Mouse (Mus musculus): Measurements from ENCODE around the gene Wfdc2.
"Not testable (repeated sequence)": the region's sequence is repeated elsewhere in the genome, so short reads cannot be mapped to it uniquely, and the experiment has no call there.

Gene Wfdc2

DNA sequence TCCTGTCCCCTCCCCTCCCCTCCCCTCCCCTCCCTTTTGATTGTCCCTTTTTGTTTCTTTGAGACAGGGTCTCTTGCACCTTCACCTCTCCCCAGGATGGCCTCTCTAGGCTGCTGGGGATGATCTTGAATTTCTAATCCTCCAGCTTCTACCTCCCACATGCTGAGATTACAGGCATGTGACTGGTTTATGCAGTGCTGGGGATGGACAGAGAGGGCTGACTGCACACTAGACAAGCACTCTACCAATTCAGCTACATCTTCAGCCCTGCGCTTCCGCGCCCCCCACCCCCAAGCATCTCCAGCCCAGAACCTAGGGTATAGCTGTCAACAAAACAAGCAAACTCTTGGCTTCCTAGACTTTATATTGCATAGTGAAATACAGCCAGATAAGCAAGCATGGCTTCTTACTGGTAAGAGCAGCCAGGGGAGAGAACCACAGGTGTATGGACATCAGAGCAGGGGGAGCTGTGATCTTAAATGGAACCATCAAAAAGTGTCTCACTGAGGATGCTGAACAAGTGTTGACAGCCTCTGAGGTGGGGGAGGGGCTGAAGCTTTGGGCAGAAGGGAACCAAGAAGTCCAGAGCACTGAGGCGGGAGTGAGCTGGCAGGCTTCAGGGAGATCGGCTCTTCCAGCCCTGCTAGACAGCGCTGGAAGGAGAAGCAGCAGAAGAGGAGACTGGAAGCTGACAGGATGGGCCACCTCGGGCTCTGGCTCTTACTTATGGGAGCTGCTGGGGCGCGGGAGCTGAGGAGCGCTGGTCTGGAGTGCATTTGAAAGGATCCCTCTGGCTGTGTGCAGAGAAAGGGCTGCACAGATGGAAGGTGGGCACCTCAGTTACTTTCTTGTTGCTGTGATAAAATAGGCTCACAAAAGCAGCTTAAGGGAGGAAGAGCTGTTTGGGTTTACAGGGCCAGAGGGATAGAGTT lies 12.0 kb upstream of the Wfdc2 start:
- DNase-seq, result no peak

DNA sequence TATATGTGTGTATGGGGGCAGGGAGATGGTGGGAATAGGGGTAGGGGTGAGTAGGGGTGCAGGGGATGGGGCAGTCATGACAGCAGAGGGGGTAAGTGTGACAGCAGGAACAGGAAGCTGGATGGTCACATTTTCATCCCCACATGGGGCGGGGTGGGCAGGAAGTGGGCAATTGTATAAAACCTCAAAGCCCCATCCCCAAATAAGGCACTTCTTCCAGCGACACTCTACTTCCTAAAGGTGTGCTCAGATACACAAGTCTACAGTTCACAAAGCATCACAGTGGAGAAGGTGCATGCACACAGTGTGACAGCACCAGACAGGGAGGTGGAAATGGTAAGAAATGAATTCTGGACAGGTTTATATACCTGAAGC lies 11.3 kb upstream of the Wfdc2 start:
- no peak for DNase-seq

DNA sequence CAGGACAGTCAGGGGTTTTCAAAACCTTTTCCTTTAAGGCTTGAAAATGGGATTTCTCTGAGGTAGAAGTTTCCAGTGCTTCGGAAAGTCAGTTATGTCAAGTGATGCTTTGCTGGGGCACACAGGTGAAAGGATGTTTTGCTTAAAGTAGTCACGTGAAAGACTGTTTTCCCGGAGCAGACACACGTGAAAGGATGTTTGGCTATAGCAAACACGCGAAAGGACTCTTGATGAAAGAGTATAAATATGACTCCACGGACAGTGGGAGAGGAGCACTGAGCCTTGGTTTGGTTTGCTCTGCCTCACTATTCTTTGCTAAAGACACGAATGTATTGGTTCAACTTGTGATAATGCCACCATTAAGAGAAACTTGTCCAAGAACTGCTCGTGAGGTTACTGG lies 10.7 kb upstream of the Wfdc2 start:
- no peak for DNase-seq

DNA sequence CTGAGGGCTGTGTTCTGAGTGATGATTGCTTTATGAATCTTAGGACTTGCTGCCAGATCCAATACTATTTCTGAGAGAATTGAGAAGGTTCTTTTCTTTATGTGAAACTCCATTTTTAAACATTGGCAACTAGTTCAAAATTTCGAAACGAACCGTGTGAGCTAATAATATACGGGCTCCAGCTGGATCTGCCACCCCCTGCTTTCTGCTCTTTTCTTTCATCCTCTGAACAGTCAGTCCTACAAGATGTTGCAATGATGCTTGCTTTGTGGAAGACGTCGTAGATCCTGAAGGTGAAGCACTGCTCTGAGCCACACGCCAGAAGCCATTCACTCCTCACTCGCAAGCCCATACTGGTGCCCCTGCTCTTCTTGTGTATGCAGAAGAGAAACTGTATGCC lies 3.8 kb upstream of the Wfdc2 start:
- no peak for DNase-seq

DNA sequence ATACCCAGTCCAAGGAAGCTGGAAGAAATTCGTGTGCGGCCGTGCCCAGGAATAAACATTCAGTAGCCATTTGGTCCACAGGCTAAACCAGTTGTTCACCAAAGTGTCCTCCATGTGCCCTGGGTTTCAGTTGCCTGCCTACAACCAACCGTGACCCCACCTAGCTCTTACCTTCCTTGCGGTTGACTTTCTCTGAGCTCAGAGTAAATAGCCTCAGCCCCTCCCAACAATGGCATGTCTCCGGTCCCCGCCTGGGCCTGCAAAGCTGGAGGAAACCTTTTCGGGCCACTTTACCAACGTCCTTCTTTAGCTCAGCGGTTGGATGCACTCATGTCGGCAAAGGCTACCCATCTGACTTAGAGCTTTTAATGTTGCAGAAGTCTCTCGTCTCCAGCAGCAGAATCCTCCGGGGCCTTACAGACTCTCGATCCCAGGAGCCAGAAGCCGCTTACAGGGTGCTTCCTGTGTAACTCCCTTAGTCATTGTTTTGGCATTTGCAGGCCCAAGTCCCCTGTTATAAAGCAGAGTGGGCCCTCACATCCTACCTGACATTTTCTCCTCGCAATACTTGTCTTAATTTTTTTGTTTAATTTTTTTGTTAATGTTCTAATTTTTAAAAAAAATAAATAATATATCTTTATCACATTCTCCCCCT lies 3.1 kb upstream of the Wfdc2 start:
- DNase-seq, result no peak

DNA sequence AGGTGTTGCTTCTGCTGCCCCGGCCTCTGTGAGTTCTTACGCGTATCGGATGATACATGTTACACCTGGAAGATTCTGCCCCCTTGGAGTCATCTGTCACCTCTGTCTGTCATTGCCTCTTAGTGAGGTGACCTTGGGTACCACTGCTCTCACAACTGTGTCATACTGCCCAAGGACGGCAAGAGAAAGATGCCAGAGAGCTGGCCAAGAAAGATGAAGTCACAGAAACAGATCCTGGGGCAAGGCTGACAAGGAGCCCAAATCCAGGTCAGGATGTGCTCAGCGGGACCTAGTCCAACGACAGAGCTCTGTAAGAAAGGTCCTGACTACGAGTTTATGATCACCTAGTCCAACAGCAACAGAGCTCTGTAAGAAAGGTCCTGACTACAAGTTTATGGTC lies 2.1 kb upstream of the Wfdc2 start:
- no peak for DNase-seq

DNA sequence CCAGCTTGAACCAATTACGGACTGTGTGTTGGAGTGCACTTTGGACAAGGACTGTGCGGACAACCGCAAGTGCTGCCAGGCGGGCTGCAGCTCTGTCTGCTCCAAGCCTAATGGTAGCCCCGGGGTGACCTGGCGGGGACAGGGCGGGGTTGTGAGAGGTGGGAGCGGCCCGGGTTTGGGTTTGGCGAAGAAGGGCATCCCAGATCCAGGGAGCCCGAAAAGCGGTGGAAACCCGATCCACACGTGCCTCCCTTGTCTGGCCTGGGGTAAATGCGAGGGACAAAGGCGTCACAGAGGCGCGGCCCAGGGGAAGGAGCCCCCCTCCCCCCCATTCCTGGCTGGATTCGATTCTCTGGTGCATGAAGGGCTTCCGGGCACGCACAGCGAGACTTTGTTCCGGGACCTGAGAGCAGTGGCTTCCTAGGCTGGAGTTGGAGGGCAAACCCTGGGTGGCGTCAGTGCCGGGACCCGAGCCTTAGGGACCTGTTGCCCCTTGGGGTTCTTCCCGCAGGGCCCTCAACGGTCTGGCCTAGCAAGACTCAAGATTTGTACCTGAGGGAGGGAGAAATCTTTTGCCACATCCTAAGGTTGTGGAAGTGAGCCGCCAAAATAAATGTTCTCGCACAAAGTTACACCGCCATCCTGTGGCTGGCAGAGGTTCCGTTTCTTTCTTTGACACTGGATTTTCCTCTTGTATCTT lies 1.3 kb downstream of the Wfdc2 start:
- DNase-seq, result no peak

DNA sequence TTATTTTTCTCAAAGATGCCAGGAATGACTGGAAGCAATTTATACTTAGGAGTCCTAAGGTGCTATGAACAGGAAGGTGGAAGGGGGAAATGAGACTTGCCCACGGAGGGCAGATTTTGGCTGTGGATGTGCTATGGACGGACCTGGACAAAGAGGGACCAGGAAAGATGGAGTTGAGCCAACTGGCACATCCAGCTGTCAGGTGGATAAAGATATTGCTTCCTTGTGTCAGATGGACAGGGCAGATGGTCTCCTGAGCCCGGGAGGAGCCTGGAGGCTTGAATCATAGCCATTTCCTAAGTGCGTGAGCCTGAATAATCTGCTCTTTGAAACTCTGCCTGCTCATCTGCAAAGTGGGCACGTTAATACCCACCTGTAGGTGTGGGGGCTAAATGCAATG lies 2.1 kb downstream of the Wfdc2 start:
- DNase-seq, result no peak

DNA sequence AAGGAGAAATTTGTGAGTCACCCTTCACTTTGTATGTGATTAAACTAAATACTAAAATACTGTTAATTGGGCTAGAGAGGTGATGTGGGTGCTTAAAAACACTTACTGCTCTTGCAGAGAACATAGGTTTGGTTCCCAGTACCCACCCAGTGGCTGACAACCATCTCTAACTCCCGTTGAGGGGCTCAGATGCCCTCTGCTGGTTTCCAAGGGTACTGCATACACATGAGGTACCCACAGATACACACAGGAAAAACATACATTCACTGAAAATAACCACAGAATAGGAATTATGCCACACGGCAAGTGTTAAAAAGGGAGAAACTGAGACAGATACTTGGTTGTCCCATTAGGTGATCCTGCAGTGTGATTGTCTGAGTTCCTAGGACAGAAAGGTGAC lies 4.8 kb downstream of the Wfdc2 start:
- no peak for DNase-seq

DNA sequence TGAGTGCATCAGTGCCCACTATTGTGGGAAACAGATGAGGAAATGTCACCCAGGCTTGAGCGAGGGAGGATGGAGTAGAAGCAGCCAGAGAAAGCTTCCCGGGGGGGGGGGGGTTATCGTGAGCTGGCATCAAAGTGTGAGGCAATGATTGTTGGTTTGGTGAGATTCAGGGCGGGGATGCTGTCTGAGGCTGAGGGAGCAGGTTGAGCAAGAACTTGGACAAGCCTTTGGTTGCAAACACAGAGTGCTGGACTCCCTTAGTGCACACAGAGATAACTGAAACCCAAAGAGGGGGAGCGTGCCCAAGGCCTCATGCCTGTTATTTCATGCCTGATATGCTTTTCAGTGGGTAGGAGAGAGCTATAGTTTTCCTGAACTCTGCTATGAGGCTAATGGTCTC lies 5.2 kb downstream of the Wfdc2 start:
- no peak for DNase-seq

DNA sequence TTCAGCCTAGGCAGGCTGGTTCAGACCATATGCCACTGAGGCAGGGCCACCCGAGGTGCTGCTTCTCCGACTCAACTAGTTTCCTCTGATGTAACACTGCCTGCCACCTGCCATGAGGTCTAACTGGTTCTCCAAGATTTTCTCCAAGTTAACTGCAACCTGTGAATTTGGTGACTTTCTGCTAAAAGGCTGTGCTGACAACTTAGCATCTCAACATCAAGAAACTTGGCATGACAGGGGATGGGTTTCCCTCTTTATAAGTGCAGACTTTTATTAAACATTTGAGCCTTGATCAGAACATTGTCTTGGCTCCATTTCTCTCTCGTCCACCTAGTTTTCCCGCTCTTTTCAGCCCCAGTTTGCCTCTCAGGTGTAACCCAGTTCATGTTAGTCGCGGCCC lies 11.1 kb downstream of the Wfdc2 start, which contains the start of gene Spint3:
Gene Spint3 (minus strand): TSS at position 101 of the 400 bp plus-strand sequence.
- not testable (repeated sequence) for DNase-seq

DNA sequence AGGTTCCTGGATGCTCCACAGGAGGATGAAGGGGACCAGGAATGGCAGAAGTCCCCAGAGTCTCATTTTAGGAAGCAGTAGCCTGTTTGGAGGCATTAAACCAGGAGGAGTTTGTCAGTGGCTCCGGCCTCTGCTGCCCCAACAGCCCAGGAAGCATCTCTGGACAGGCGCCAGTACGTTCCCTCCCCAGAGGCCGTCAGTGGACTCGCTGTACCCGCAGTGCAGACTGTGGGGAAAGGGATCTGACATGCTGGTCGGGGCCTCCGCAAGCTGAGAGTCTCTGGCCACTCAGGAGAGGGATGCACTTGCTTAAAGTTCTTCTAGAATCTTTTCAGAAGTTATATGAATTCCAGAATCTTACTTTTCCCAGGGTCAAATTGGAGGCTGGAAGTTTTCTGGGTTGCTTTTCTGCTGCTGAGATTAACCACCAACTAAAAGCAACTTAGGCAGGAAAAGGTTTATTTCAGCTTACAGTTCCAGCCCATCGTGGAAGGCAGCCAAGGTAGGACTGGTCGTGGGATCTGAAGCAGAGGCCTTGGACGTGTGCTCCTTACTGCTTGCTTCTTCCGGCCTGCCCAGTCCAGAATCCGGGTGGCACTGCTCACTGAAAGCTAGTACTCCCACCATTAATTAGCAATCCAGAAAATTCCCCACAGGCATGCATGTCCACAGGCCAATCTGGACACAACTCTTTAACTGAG lies 23.0 kb downstream of the Wfdc2 start, which contains the start of gene Wfdc6a:
Gene Wfdc6a (minus strand): TSS at position 423 of the 701 bp plus-strand sequence.
- DNase-seq, result not testable (repeated sequence)

DNA sequence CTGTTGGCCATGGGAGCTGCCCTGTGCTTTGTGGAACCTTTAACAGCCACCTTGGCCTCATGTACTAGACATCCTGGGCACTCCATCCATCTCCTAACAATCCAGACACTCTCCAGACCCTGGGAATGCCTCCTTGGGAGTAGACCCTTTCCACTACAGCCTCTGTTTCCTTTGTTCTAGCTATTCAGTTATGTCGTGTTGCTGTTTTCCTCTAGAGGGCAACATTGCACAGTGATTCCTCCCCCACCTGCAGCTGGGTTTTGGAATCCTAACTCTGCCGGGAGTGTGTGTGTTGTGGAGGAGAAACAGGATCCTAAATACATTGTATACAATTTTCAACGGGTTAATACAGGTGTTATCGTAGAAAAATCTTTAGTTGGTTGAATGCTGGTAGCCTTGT lies 29.8 kb downstream of the Wfdc2 start:
- no peak for DNase-seq

DNA sequence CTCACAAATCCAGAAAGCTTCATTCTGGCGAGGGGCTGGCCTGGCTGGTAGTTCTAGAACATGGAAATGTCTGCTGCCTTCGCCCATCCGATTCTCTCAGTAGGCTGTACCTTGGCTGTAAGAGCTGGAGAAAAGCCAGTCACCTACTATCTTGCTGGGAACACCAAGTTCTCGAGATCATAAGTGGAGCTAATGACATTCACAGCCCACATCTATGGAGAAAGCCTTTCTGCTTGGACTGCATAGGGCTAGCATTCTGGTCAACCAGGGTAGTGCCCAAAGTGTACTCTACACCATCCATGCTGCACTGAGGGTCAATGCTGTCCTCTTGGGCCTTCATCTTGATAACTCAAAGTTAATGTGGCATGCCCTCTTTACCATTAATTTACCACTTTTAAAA lies 31.3 kb downstream of the Wfdc2 start, which contains the start of gene Eppin:
Gene Eppin (minus strand): TSS at position 101 of the 400 bp plus-strand sequence.
- DNase-seq, result no peak

DNA sequence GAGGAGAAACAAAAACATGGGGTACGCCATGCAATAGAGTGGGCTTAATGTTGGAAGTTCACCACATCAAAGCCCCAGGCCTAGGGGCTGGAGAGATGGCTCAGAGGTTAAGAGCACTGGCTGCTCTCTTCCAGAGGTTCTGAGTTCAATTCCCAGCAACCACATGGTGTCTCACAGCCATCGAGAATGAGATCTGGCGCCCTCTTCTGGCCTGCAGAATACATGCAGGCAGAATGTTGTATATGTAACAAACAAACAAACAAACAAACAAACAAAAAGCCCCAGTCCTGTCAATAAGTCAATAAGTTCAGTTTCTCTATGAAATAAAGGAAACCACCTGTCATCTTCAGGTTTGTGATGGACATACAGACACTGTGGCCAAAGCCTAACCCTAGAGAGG lies 38.0 kb downstream of the Wfdc2 start:
- no peak for DNase-seq

DNA sequence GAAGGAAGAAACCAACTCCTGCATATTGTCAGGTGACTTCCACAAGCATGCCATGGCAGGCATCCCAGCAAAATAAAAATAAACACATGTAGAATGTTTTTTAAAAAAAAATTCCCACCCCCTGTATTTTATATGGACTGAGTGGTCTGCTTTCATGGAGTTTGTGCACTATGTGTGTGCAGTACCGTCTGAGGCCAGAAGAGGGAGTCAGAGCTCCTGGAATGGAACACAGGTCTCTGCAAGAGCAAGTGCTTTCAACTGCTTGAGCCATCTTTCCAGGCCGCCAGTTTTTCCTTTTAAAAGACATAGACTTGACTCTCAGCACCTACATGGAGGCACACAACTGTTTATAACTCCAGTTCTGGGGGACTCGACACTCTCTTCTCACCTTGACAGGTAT lies 41.3 kb downstream of the Wfdc2 start:
- no peak for DNase-seq

DNA sequence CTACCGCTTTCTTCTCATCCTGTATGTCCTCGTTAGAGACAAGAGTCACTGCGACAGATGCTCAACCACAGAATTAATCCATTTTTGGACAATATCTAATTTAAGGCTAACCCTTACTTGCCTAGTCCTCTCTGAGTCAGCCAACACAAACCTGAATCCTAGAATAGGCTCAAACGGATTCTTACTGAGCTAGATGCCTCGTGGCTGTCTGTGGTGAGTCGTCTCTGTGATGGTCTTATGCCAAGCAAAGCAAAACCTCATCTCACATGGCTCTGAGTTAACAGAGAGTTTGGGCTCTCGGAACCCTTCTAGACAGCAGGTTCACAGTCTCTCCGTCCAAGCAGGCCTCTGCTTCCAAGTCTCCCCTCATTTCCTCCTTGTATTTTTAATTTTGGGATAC lies 42.2 kb downstream of the Wfdc2 start:
- DNase-seq, result no peak

DNA sequence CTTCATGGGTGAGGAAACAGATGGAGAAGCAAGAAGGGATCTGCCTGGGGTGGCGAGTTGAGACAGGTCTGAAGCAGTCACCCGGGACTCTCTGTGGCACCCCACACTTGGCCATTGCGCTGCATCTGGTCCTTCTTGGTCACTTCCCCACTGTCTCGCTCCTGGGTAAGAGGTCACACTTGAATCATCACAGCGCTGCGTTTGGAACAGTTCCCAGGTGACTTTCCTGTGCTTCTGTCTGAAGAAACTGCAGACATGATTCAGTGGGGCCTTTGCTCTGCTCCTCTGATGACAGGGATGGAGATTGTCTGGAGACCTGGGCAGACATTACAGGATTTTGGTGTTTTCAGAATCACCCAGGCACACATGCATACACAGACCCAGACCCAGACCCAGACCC lies 46.6 kb downstream of the Wfdc2 start:
- no peak for DNase-seq

DNA sequence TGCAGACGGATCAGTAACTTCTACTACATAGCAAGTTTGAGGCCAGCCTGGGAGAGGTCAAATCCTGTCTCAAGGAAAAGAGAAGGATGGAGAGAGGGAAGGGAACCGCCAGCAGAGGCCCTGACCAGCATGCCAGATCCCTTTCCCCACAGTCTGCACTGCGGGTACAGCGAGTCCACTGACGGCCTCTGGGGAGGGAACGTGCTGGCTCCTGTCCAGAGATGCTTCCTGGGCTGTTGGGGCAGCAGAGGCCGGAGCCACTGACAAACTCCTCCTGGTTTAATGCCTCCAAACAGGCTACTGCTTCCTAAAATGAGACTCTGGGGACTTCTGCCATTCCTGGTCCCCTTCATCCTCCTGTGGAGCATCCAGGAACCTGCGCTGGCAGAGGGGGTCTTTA lies 51.3 kb downstream of the Wfdc2 start, which contains the start of the genes Wfdc6b and Wfdc8:
Gene Wfdc6b (plus strand): TSS at position 52 of the 400 bp plus-strand sequence.
Gene Wfdc8 (minus strand): TSS at position 156 of the 400 bp plus-strand sequence.
- not testable (repeated sequence) for DNase-seq

DNA sequence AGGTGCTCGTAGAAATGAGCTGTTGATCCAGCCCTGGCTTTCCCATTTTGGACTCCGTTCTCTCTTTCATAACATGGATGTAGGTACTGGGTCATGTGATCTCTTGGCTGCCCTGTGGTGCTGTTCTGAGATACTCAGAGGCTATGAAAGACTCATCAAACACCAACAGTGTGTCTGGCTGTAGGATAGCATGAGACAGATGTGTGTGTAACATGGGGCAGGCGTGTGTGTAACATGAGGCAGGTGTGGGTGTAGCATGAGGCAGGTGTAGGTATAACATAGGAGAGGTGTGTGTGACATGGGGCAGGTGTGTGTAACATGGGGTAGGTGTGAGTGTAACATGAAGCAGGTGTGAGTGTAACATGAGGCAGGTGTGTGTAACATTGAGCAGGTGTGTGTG lies 53.2 kb downstream of the Wfdc2 start:
- no peak for DNase-seq

Measured in thymus, adult 18-20 months (tissue).